Mouse (Mus musculus) spleen, embryonic (tissue): ENCODE measurements around the gene Golph3.
"Not testable (repeated sequence)": the region's sequence is repeated elsewhere in the genome, so short reads cannot be mapped to it uniquely, and the experiment has no call there.

Experiments
- CTCF ChIA-PET: fragments of 350-600 bp; sonication (Branson Sonifier 250); formaldehyde crosslinking; loops from one replicate; lab custom pipeline; 2022; lab: Charles Lee

Gene Golph3

GRCm38 (mm10) chr15:12355907-12356306 lies 34.7 kb downstream of the Golph3 start:
- CTCF ChIA-PET, result no interaction called here

- CTCF ChIA-PET, result no interaction called here
Observed at GRCm38 (mm10) chr15:12357459-12357858, 36.2 kb downstream of the Golph3 start.

GRCm38 (mm10) chr15:12358384-12358783 lies 37.1 kb downstream of the Golph3 start:
- CTCF ChIA-PET, result no interaction called here

GRCm38 (mm10) chr15:12360519-12361212 lies 39.4 kb downstream of the Golph3 start:
- CTCF ChIA-PET, result no interaction called here

- CTCF ChIA-PET, result no interaction called here
Observed at GRCm38 (mm10) chr15:12362001-12362700, 40.9 kb downstream of the Golph3 start.

- CTCF ChIA-PET, result no interaction called here
Observed at GRCm38 (mm10) chr15:12362701-12363040, 41.4 kb downstream of the Golph3 start.

- CTCF ChIA-PET, result interaction anchor here (0.9 kb wide), 1 partner anchor 10 kb away, joined by 3 read pairs; no protein-coding TSS in a partner anchor
Observed at GRCm38 (mm10) chr15:12364096-12364495, 42.8 kb downstream of the Golph3 start.

GRCm38 (mm10) chr15:12365416-12366071 lies 44.3 kb downstream of the Golph3 start:
- CTCF ChIA-PET, result no interaction called here

GRCm38 (mm10) chr15:12366072-12366469 lies 44.8 kb downstream of the Golph3 start:
- CTCF ChIA-PET, result no interaction called here

GRCm38 (mm10) chr15:12366580-12367305 lies 45.5 kb downstream of the Golph3 start:
- CTCF ChIA-PET, result not testable (repeated sequence)

GRCm38 (mm10) chr15:12367306-12368080 lies 46.2 kb downstream of the Golph3 start:
- CTCF ChIA-PET, result no interaction called here

GRCm38 (mm10) chr15:12368357-12368756 lies 47.1 kb downstream of the Golph3 start:
- CTCF ChIA-PET, result no interaction called here

GRCm38 (mm10) chr15:12368850-12369249 lies 47.6 kb downstream of the Golph3 start:
- CTCF ChIA-PET, result no interaction called here

- CTCF ChIA-PET, result no interaction called here
Observed at GRCm38 (mm10) chr15:12370096-12370495, 48.8 kb downstream of the Golph3 start.

GRCm38 (mm10) chr15:12371183-12371582 lies 49.9 kb downstream of the Golph3 start:
- CTCF ChIA-PET, result no interaction called here

- CTCF ChIA-PET, result no interaction called here
Observed at GRCm38 (mm10) chr15:12373496-12373895, 52.2 kb downstream of the Golph3 start.

- CTCF ChIA-PET, result no interaction called here
Observed at GRCm38 (mm10) chr15:12373918-12374317, 52.7 kb downstream of the Golph3 start.

- CTCF ChIA-PET, result no interaction called here
Observed at GRCm38 (mm10) chr15:12374916-12375315, 53.7 kb downstream of the Golph3 start.

- CTCF ChIA-PET, result interaction anchor here (0.6 kb wide), 1 partner anchor 838 kb away, joined by 4 read pairs; no protein-coding TSS in a partner anchor
Observed at GRCm38 (mm10) chr15:12375641-12376311, 54.5 kb downstream of the Golph3 start.

- CTCF ChIA-PET, result interaction anchor here (0.6 kb wide), 2 partner anchors 58 to 64 kb away, joined by 6 to 7 read pairs; no protein-coding TSS in a partner anchor
Observed at GRCm38 (mm10) chr15:12376491-12377069, 55.3 kb downstream of the Golph3 start.
